Mouse (Mus musculus) gastrocnemius, postnatal 4 days (tissue): Measurements from ENCODE around the gene Wfdc18. TPM values are rescaled to one million over a fixed set of nuclear protein-coding genes. Genes with fewer than 3 reads are reported as not detected.

Source experiments
- DNase-seq, 2 experiments: peaks; one replicate each; pipeline ENCODE4 v3.0.0; 2021 to 2022; ENCODE audit warnings: low spot score in 2 of 2, mixed read lengths in 2 of 2
- total RNA-seq, 2 experiments: library from RNA; stranded (reverse); gene quantifications; 2 replicates each; pipeline ENCODE4 v1.2.3; 2021

The Wfdc18 gene
- total RNA-seq, 2 experiments from 2014 or later = not detected

DNA sequence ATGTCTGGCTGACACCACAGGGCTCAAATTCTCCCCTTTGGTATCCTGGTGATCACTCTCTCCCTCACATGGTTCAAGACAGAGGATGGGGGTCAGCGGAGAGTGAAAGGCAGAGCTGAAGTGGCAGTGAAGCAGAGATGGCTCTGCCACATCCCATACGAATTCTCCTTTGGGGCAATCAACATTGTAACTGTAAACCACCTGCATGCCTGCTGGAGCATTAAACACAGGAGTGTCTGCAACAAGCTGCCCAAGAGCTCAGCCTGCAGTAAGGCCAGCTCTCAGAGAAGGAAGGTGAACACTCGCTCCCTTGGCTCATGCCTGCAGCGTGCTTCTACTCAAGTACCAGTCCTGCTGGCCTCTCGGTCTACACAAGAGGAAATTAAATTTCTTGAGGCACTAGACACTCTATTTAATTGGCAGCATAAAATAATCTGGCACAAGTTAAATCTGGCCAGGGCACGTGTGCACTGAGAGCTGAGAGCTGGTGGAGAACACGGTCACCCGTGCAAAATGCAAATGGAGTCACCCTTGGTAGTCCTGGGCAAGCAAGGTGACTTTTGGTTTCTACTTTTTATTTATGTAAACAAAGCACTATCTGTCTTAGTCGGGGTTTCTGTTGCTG is 34.0 kb downstream of the Wfdc18 start:
- no peak for DNase-seq

DNA sequence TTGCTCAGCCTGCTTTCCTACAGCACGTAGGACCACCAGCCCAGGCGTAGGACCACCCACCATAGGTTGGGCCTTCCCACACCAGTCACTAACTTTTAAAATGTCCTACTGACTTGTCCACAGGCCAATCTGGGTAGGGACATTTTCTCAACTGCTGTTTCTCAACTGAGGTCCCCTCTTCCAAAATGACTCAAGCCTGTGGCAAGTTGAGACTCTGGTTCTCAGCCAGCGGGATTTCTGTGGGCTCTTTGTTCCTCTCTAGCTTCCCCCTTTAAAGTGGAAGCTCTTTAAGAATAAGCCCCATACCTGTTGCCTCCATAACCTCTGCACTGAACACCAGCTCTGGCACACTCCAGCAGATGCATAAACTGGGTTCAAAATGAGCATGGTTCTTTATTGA is 34.7 kb downstream of the Wfdc18 start:
- DNase-seq = no peak

- no peak for DNase-seq
Observed at GRCm38 (mm10) chr11:83746152-83746551, 37.3 kb downstream of the Wfdc18 start.

DNA sequence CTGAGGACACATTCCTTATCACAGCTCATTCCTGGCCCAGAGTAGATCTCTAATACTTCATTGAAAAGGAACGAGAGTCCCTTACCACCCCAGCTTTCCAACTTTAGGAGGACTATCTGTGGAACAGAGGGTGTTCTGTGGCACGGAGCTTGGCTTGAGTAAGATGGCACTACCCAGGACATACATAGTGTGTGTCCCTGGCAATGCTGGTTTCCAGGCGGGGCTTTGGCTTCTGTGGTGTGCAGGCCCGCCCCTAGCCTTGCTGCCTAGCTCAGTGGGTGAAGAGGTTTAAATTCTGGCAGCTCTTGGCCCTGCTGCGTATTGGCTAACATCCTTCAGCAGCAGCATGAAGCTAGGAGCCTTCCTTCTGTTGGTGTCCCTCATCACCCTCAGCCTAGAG is 37.9 kb downstream of the Wfdc18 start, which contains the start of gene Wfdc21:
Wfdc21 (plus strand) TSS at position 260 of the 400 bp plus-strand sequence.
- no peak for DNase-seq

GRCm38 (mm10) chr11:83747376-83748265 is 38.8 kb downstream of the Wfdc18 start:
- DNase-seq = no peak

GRCm38 (mm10) chr11:83753581-83754181 is 44.9 kb downstream of the Wfdc18 start, which contains the start of gene Heatr6:
Gene Heatr6, plus strand, starts transcription at chr11:83753696.
- DNase-seq = peak; percentile 86 to 93

DNA sequence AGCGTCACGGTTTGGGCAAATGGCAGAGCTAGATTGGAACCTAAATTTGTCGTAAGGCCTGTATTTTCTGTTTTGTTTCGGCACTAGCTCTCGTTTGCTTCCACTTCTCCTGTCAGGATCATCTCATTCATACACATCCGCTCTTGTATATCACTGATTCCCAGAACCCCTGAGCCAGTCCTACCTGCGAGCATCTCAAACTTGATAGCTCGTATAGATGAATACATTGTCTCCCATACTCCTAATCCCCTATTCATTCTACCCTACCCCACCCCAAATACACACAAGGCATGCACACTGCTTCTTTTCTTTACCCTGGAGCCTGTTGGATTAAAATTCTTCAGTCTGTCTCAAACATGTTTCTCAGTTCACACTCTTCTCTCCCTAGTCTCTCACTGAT is 45.4 kb downstream of the Wfdc18 start:
- no peak for DNase-seq

Other genes starting within 250 kb of the Wfdc18 start
- 1 to 10 TPM; 4.7 to 5.4 TPM for gene Mmp28, start 245.9 kb upstream of the Wfdc18 start, total RNA-seq
- 10 to 100 TPM; 34.6 to 40.1 TPM for gene Taf15, start 235.9 kb upstream of the Wfdc18 start, total RNA-seq
- not detected for gene Heatr9, start 186.8 kb upstream of the Wfdc18 start, total RNA-seq
- not detected for gene Ccl5, start 178.5 kb upstream of the Wfdc18 start, total RNA-seq
- gene Ccl9, start 130.4 kb upstream of the Wfdc18 start, total RNA-seq = 1 to 10 TPM; 4.0 to 4.9 TPM
- gene Ccl6, start 115.9 kb upstream of the Wfdc18 start, total RNA-seq = 1 to 10 TPM; 2.9 to 3.7 TPM
- gene Rpl9-ps1, start 63.4 kb upstream of the Wfdc18 start, total RNA-seq = not detected
- gene Ccl3, start 59.7 kb upstream of the Wfdc18 start, total RNA-seq = not detected
- under 1 TPM in 1 of 2 experiments, not detected in 1; 0.44 TPM for gene Ccl4, start 46.4 kb upstream of the Wfdc18 start, total RNA-seq
- under 1 TPM; 0.75 to 0.78 TPM for gene Wfdc17, start 5.0 kb upstream of the Wfdc18 start, total RNA-seq
- under 1 TPM in 1 of 2 experiments, not detected in 1; 0.73 TPM for gene Wfdc21, start 37.9 kb downstream of the Wfdc18 start, total RNA-seq
- gene Heatr6, start 44.7 kb downstream of the Wfdc18 start, total RNA-seq = 10 to 100 TPM; 11.1 to 12.8 TPM
- gene Hnf1b, start 141.0 kb downstream of the Wfdc18 start, total RNA-seq = under 1 TPM in 1 of 2 experiments, not detected in 1; 0.26 TPM
- 10 to 100 TPM; 13.3 to 15.3 TPM for gene Ddx52, start 233.0 kb downstream of the Wfdc18 start, total RNA-seq